Mouse (Mus musculus): ENCODE data around the gene Txndc11.

- TF ChIP-seq CTCF (IDR thresholded peaks at IDR 0.05 in 2 of 3, conservative IDR thresholded peaks at IDR 0.05 in 1 of 3; ENCODE audit: control insufficient read depth in 1 of 3, insufficient read depth in 1 of 3, low read depth in 2 of 3, low read length in 3 of 3, poor library complexity in 1 of 3, severe bottlenecking in 1 of 3) = no peak
- TF ChIP-seq MAX (IDR thresholded peaks at IDR 0.05; ENCODE audit: low read length) = no peak
- no peak for TF ChIP-seq USF2 (IDR thresholded peaks at IDR 0.05; ENCODE audit: borderline replicate concordance in 1 of 2, insufficient read depth in 1 of 2, low read depth in 1 of 2, low read length in 2 of 2)
- no peak for TF ChIP-seq E2F4 (IDR thresholded peaks at IDR 0.05; ENCODE audit: borderline replicate concordance, low read depth, low read length)
- TF ChIP-seq ZC3H11A (IDR thresholded peaks at IDR 0.05; ENCODE audit: low read depth, low read length) = no peak
- TF ChIP-seq ZNF384 (IDR thresholded peaks at IDR 0.05; ENCODE audit: low read depth, low read length) = no peak
- TF ChIP-seq TAL1 (IDR thresholded peaks at IDR 0.05; ENCODE audit: low read length) = no peak
These were observed 30.3 kb upstream of the Txndc11 start for GRCm38 (mm10) chr16:11164695-11165255.
